Mouse (Mus musculus) MEL (cell line): ENCODE measurements at regions not wholly inside any gene's neighbourhood (a gene's known extent, or its start where the extent isn't known, plus 50 kb on each side); places are given as distances from the start of the nearest gene placed in this dataset.

Source experiments
- CHD2 ChIP-seq: IDR thresholded peaks from 2 replicates; pipeline ENCODE4 v1.6.1; 2011; ENCODE audit warnings: low read length, improper control_type of control experiment
- POLR2A ChIP-seq, 2 experiments: IDR thresholded peaks; 2 replicates each; pipeline ENCODE4 v1.6.1; 2011 to 2012; ENCODE audit warnings: low read length in 2 of 2, mild to moderate bottlenecking in 2 of 2, control low read depth in 1 of 2, improper control_type of control experiment in 1 of 2, low read depth in 1 of 2, moderate library complexity in 1 of 2; ENCODE audit not compliant: control insufficient read depth in 1 of 2, insufficient read depth in 1 of 2, poor library complexity in 1 of 2

- TF ChIP-seq POLR2A (IDR thresholded peaks at IDR 0.05; ENCODE audit: control insufficient read depth in 1 of 2, insufficient read depth in 1 of 2, low read depth in 1 of 2, low read length in 2 of 2, poor library complexity in 1 of 2) (no peak), CHD2 (no peak)
Measured at GRCm38 (mm10) chr9:11925501-11925900, 1020.9 kb upstream of the Cntn5 start.
